Mouse (Mus musculus) liver, embryonic 14.5 days (tissue): Measurements from ENCODE around the gene Eif4b.

Source experiments
- CTCF ChIP-seq: IDR thresholded peaks from 2 replicates; pipeline ENCODE4 v1.5.1; 2016; ENCODE audit warnings: antibody characterized with exemption, low read depth, control low read depth
- EP300 ChIP-seq: IDR thresholded peaks from 2 replicates; pipeline ENCODE4 v1.6.1; 2016; ENCODE audit warnings: antibody characterized with exemption, low read depth

- TF ChIP-seq CTCF: no peak
- TF ChIP-seq EP300: no peak
These were observed 26.2 kb downstream of the Eif4b start for GRCm38 (mm10) chr15:102099771-102100160.
